Mouse (Mus musculus) limb, embryonic 14.5 days (tissue): Measurements from ENCODE around the gene Evx1. TPM values are rescaled to one million over a fixed set of nuclear protein-coding genes. Genes with fewer than 3 reads are reported as not detected.
A peak's percentile ranks its signal among the peaks of the same experiment; 100 is the strongest.

Source experiments
- ATAC-seq: fragments of 200-750 bp; cut with Nextera tagmentation; 2 replicates; pipeline ENCODE4 v1.8.0; 2017; ENCODE audit warnings: low read depth, moderate number of reproducible peaks, moderate TSS enrichment; ENCODE audit not compliant: low FRiP score
- DNase-seq: peaks from one replicate; pipeline ENCODE4 v3.0.0-alpha.2; 2015; ENCODE audit warnings: low spot score
- H3K27ac ChIP-seq: fragments of 300-500 bp; sonication (generic); replicated peaks from 2 replicates; pipeline ENCODE4 v1.5.1; 2014; ENCODE audit warnings: low read depth, mild to moderate bottlenecking, low read length, moderate library complexity, mixed read lengths
- H3K27me3 ChIP-seq: fragments of 300-500 bp; sonication (generic); 2 replicates; pipeline ENCODE4 v1.6.1; 2014; ENCODE audit warnings: low read length, mixed read lengths; ENCODE audit not compliant: control insufficient read depth, insufficient read depth
- H3K36me3 ChIP-seq: fragments of 300-500 bp; sonication (generic); 2 replicates; pipeline ENCODE4 v1.6.1; 2014; ENCODE audit warnings: mild to moderate bottlenecking, low read length, moderate library complexity, mixed read lengths; ENCODE audit not compliant: control insufficient read depth, insufficient read depth
- H3K4me1 ChIP-seq: fragments of 300-500 bp; sonication (generic); 2 replicates; pipeline ENCODE4 v1.6.1; 2014; ENCODE audit warnings: antibody characterized with exemption, low read length, mixed read lengths; ENCODE audit not compliant: control insufficient read depth, insufficient read depth
- H3K4me2 ChIP-seq: fragments of 300-500 bp; sonication (generic); replicated peaks from 2 replicates; pipeline ENCODE4 v1.6.1; 2014; ENCODE audit warnings: low read depth, mild to moderate bottlenecking, low read length, moderate library complexity; ENCODE audit not compliant: severe bottlenecking
- H3K4me3 ChIP-seq: fragments of 300-500 bp; sonication (generic); replicated peaks from 2 replicates; pipeline ENCODE4 v1.5.1; 2014; ENCODE audit warnings: low read length
- H3K9ac ChIP-seq: fragments of 300-500 bp; sonication (generic); 2 replicates; pipeline ENCODE4 v1.6.1; 2014; ENCODE audit warnings: mild to moderate bottlenecking, low read depth, low read length, moderate library complexity; ENCODE audit not compliant: severe bottlenecking
- H3K9me3 ChIP-seq: fragments of 300-500 bp; sonication (generic); 2 replicates; pipeline ENCODE4 v1.6.1; 2016; ENCODE audit warnings: low read length; ENCODE audit not compliant: control insufficient read depth
- POLR2A ChIP-seq: fragments of 200-500 bp; IDR thresholded peaks from 2 replicates; pipeline ENCODE4 v1.8.0; 2012; ENCODE audit warnings: inconsistent platforms, mild to moderate bottlenecking, moderate library complexity, borderline replicate concordance; ENCODE audit not compliant: insufficient read depth, insufficient read length; ENCODE audit errors: extremely low read depth
- WGBS: fragments of 180-500 bp; shearing (Covaris S2); extraction: QIAGEN DNeasy Blood & Tissue Kit; methylation state at CpG from one replicate; pipeline ENCODE4 v1.1.7; 2014; 5-methylcytosine and 5-hydroxymethylcytosine counted together
- polyA plus RNA-seq, 2 experiments: library from polyadenylated mRNA; depleted of rRNA in 1 of 2; stranded (reverse) in 1 of 2; unstranded in 1 of 2; fragments of >200 nt; fragmentation: Nextera tagmentation in 1 of 2; extraction: Ambion mirVana in 1 of 2; gene quantifications; 2 replicates each; pipeline versions ENCODE4 v1.2.1 to v1.2.3; 2012 to 2014

Gene Evx1
- polyA plus RNA-seq, 2 experiments, result 0.18 to 0.64 TPM

- Histone ChIP-seq H3K27ac (no peak overlapping the region), H3K4me1 (peaks cover 22% of the 10 kb centered on the region), H3K9me3 (no peaks in the 10 kb centered on the region), H3K27me3 (peaks cover 86% of the 10 kb centered on the region), H3K36me3 (no peaks in the 10 kb centered on the region), H3K9ac (no peak overlapping the region), H3K4me3 (no peak overlapping the region), H3K4me2 (0 out of 2 replicates have a peak overlapping the region, but pooled peaks have one; percentile 1)
- no peak for TF ChIP-seq POLR2A
- DNase-seq (no peak), ATAC-seq (no peak)
- 15% methylated on average over 6 of the region's 6 CpGs for WGBS
These were observed 1.4 kb upstream of the Evx1 start for GRCm38 (mm10) chr6:52311661-52312557.

GRCm38 (mm10) chr6:52312558-52312915, 761 bp upstream of the Evx1 start:
- H3K9me3 ChIP-seq, result no peaks in the 10 kb centered on the region
- ATAC-seq (no peak), DNase-seq (no peak)
- H3K4me1 ChIP-seq, result peaks cover 22% of the 10 kb centered on the region
- H3K27ac ChIP-seq, result no peak overlapping the region
- no peak overlapping the region for H3K9ac ChIP-seq
- WGBS, result 15% methylated on average over 8 of the region's 8 CpGs
- H3K27me3 ChIP-seq, result peaks cover 88% of the 10 kb centered on the region
- TF ChIP-seq POLR2A, result no peak
- 0 out of 2 replicates have a peak overlapping the region, but pooled peaks have one; percentile 1 for H3K4me2 ChIP-seq
- no peak overlapping the region for H3K4me3 ChIP-seq
- no peaks in the 10 kb centered on the region for H3K36me3 ChIP-seq

- Histone ChIP-seq H3K9ac (peak overlapping the region; percentile 41; the same call in 1 of the 2 replicates), H3K9me3 (no peaks in the 10 kb centered on the region), H3K4me1 (peaks cover 22% of the 10 kb centered on the region), H3K4me3 (peak overlapping the region; percentile 40), H3K36me3 (no peaks in the 10 kb centered on the region), H3K4me2 (peak overlapping the region; percentile 57), H3K27ac (no peak overlapping the region), H3K27me3 (peaks cover 96% of the 10 kb centered on the region)
- WGBS, result 3% methylated on average over 21 of the region's 27 CpGs
- ATAC-seq (no peak), DNase-seq (no peak)
- no peak for TF ChIP-seq POLR2A
These were observed 1.2 kb downstream of the Evx1 start for GRCm38 (mm10) chr6:52314304-52315100.

GRCm38 (mm10) chr6:52315441-52316412, 2.4 kb downstream of the Evx1 start:
- Histone ChIP-seq H3K4me2 (peak overlapping the region; percentile 81), H3K9me3 (no peaks in the 10 kb centered on the region), H3K27ac (no peak overlapping the region), H3K36me3 (no peaks in the 10 kb centered on the region), H3K4me3 (peak overlapping the region; percentile 42), H3K9ac (no peak overlapping the region), H3K4me1 (peaks cover 18% of the 10 kb centered on the region), H3K27me3 (peaks cover 96% of the 10 kb centered on the region)
- no peak for DNase-seq
- TF ChIP-seq POLR2A, result no peak
- ATAC-seq, result no peak
- WGBS, result 19% methylated on average over 27 of the region's 27 CpGs
